Mouse (Mus musculus): Measurements from ENCODE around the gene Mrpl4.

Mrpl4 gene

DNA sequence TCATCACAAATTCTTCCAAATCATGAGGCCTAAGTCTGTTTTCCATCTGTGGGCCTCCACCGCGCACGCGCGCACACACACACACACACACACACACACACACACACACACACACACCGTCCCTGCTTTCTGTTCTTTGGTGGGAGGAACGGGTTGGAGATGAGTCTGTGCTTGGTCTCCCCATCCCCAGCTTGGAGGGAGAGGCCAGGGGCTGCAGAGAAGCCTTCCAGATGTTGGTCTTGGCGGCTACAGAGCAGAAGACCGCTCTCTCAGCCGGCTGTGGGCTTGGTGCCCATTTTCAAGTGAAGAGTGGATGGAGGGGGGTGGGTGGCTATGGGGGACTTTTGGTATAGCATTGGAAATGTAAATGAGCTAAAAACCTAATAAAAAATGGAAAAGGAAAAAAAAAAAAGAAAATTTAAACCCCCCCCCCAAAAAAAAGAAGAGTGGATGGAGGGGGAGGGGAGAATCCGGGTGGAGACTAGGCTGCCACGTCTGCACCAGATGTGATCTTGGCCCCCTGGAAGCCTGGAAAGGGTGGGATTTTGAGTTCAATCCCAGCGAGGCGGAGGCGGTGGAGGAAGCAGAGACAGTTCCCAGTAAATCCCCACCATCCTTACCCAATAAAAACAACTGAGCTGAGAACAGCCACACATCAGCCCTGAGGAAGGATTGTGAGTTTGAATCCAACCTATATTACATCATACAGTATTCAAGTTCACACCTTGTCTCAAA lies 15.4 kb upstream of the Mrpl4 start:
- CTCF ChIA-PET, result interaction anchor here (0.6 kb wide), 2 partner anchors 26 to 30 kb away, joined by 4 read pairs; no protein-coding TSS in a partner anchor

DNA sequence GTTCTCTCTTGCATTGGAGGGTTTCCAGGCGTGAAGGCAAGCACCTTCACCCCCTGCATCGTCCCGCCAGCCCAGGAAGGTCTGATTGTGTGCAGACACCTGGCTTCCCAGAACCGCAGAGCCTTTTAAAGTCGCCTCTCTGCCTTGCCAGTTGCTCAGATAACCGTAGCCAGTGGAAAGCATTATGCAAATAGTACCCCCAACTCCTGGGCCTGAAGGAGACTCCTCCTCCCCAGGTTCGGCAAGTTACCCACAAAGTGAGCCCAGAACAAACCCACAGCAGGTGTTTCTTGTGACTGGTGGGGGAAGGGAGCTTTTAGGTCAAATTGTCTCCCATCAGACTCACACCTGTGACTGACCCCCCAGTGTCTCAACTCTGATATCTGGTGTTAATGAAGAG lies 14.6 kb upstream of the Mrpl4 start:
- CTCF ChIA-PET, result no interaction called here

DNA sequence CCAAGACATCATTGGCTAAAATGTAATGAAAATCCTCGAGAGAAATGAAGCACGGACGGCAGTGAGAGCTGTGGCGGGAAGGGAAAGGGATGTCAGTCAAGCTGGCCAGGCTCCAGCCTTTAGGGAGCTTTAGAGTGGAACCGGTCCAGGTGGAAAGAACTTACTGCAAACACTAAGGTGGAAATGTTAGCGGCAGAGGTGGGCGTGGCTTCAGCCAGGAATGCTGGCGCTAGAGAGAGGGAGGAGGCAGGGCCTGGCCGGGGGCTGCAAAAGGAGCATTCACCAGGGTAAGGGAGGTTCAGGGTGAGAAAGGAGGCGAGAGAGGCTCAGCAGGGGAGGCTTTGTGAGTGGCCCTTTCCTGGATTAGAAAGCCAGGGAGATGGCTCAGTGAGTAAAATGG lies 11.7 kb upstream of the Mrpl4 start:
- CTCF ChIA-PET, result no interaction called here

DNA sequence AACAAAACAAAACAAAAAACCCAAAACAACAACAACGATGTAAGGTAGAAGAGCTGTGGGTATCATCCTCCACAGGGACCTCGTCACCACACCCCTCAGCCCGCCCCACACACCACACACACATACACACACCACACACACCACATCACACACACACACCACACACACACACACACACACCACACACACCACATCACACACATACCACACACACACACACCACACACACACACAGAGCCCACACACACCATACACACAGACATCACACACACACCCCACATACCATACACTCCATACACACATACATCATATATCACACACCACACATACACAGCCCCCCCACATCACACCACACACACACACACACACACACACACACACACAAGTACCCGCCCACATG lies 11.0 kb upstream of the Mrpl4 start:
- CTCF ChIA-PET, result no interaction called here

DNA sequence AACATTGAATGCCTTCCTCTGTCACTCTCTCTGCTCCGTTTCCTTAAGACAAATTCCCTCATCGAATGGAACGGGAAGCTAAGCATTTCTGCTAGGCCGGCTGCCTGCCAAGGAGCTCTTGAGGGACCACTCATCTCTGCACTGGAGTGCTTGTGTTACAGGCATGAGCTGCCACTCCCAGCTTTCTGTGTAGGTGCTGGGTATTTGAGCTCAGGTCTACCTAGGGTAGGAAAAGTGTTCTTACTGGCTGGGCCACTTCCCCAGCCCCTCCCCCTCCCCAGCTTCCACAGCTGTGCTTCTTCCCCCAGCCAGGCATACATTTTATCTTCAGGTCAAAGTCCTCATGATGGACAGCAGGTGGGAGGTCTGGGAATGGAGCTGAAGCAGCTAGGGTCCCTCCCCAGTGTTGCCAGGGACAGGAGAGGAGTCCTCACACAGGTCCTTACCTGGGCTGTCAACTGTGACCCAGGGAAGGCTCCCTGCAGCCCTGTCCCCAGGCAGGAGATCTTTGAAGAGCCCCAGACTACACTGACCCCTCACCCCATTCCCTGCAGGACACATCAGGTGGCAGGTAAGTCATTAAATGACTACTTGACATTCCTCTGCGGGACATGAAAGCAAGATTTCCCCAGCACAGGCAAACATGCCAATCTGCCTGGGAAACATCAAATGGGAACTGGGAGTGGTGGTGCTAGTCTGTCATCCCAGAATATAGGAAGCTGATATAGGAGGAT lies 9.2 kb upstream of the Mrpl4 start:
- CTCF ChIA-PET, result no interaction called here

DNA sequence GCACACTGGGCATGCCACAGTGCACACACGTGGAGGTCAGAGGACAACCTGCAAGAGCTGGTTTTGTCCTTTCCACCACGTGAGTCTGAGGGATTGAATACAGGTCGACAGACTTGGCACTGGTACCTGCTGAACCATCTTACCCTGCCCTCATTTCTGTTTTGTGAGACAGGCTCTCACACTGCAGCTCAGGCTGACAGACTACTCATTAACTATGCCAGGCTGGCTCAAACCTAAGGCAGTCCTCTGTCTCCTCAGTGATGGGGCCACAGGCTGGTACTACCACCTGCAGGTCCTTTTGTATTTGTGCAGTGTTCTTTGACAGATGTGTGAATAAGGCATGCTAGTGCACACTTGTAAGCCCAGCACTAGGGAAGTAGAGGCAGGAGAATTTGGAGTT lies 7.5 kb upstream of the Mrpl4 start:
- CTCF ChIA-PET, result no interaction called here

DNA sequence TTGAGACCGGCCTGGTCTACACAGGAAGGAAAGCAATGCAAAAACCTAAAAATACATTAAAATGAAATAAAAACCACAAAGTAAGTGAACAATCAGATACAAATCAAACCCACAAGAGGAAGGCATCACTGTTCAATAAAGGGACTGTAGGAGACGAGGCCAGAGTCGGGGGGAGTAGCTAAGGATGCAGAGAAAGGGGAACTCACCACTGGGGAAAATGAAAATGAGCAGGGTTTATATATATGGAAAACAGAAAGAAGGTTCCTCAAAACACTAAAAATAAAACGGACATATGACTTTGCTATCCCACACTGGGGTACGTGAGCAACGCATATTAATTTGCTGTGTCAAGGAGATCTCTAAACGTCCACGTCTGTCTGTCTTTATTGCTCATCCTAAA lies 5.5 kb upstream of the Mrpl4 start:
- CTCF ChIA-PET, result interaction anchor here (0.7 to 1.5 kb wide), 2 partner anchors 96 to 1512 kb away, joined by 4 to 5 read pairs; no protein-coding TSS in a partner anchor

DNA sequence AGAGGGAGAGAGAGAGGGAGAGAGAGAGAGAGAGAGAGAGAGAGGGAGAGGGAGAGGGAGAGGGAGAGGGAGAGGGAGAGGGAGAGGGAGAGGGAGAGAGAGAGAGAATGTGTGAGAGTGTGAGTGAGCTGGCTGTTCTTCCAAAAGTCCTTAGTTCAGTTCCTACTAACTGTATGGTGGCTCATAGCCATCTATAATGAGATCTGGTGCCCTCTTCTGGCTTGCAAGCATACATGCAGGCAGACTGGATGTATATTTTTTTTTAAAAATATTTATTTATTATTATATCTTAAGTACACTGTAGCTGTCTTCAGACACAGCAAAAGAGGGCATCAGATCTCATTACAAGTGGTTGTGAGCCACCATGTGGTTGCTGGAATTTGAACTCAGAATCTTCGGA lies 4.2 kb upstream of the Mrpl4 start:
- CTCF ChIA-PET, result interaction anchor here (0.6 to 1.5 kb wide), 3 partner anchors 14 to 862 kb away, joined by 5 to 14 read pairs (median 7); no protein-coding TSS in a partner anchor

DNA sequence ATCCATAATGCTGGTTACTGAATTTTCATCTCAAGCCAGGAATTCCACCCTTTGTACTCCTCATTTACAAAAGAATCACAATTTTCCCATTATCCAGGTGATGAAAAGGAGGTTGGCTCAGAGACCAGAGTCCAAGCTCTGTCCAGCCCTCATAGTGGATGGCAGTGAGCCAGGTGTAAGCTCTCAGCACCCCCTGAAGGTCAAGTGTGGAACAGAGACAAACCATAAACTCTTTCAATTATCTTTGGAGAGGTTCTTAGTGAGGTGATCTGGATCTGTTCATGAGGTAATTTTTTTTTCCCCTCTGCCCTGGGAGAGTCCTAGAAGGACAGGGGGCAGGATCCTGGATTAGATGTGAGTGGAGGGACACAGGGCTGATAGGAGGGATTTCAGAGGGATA lies 1.7 kb upstream of the Mrpl4 start:
- CTCF ChIA-PET, result interaction anchor here (0.7 to 0.9 kb wide), 2 partner anchors 48 to 85 kb away, joined by 3 to 4 read pairs; no protein-coding TSS in a partner anchor

DNA sequence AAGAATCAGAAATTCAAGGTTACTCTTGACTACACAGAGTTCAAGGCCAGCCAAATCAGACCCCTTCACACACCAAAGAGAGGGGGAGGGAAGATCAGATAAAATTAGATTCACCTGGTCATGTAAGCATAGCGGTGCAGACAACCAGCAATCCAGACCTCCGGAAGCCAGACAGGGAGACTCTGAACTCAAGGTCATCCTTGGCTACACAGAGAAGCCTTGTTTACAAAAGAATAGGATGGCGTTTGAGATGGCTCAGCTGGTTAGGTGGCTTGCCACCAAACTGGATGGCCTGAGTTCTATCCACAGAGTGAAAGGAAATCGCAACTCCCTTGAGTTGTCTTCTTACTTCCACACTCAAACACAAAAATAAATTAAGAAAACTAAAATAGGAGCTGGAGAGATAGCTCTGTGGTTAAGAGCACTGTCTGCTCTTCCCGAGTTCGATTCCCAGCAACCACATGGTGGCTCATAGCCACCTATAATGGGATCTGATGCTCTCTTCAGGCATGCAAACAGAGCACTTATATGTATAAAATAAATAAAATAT lies 812 bp upstream of the Mrpl4 start:
- CTCF ChIA-PET, result interaction anchor here (0.7 to 0.9 kb wide), 2 partner anchors 49 to 86 kb away, joined by 3 to 4 read pairs; no protein-coding TSS in a partner anchor

DNA sequence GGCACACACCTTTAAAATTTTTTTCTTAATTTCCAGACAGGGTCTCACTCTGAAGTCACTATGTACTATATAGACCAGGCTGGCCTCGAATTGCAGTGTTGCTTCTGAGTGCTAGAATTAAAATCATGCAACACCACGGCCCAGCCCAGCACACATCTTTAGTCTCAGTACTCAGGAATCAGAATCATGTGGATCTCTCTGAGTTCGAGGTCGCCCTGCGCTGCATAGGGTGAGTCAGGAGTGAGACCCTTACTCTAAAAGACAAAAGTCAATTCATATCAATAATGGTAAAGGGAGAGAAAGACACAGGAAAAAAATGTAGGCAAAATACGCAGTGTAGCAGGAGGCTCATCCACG lies 290 bp upstream of the Mrpl4 start:
- CTCF ChIA-PET, result no interaction called here

DNA sequence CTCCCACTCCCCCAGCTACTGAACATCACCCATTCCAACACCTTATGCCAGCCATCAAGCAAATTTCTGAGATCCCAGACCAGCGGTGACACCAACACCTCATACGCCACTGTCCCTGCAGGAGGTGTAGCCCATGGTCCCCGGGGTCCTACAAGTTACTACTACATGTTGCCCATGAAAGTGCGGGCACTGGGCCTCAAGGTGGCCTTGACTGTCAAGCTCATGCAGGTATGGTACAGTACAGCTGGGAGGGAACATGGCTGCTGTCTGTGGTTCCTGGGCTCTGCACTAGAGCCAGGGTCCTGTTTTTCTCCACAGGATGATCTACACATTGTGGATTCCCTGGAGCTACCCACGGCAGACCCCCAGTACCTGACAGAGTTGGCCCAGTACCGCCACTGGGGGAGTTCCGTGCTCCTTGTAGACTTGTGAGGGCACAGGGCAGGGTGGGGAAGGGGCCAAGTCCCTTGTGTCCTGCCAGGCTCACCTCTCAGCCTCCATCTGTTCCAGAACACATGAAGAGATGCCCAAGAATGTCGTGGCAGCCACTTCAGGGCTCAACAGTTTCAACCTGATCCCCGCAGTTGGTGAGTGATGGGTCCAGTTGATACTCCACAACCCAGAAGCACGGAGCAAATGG lies 4.9 kb downstream of the Mrpl4 start:
- CTCF ChIA-PET, result no interaction called here

DNA sequence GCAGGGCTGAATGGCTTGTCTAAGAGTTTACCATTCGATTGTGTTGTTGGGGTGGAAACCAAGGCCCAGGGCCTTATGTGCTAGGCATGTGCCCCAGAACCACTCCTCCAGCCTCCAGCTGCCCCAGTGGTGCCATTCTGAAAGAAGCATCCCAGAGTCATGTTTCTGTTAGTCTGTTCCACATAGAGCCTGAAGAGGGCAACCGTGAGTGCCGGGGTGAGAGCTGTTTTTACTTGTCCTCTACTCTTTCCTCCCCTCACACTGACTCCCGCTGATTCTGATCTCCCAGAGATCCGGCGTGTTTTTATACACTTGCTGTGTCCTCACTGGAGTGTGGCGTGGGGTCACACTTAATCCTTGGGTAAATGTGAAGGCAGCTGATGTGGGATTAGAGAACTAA lies 5.5 kb downstream of the Mrpl4 start:
- CTCF ChIA-PET, result no interaction called here

DNA sequence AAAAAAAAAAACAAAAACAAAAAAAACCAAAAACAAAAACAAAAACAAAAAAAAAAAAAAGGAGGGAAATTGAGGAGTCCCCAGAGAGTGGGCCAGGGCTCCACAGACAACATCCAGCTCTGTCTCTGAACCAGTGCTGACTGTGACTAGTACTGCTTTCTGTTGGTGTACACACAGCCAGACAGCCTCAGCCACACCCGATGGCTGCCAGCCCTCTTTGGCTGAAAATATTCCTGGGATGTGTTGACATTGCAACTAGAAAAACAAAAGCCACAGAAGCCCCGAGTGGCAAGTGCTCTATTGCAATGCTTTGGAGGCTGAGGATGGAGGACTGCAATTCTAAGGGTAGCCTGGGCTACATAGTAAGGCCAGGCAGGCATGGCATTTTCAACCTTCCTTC lies 7.8 kb downstream of the Mrpl4 start:
- CTCF ChIA-PET, result interaction anchor here (0.6 kb wide), 1 partner anchor 14 kb away, joined by 10 read pairs; no protein-coding TSS in a partner anchor

DNA sequence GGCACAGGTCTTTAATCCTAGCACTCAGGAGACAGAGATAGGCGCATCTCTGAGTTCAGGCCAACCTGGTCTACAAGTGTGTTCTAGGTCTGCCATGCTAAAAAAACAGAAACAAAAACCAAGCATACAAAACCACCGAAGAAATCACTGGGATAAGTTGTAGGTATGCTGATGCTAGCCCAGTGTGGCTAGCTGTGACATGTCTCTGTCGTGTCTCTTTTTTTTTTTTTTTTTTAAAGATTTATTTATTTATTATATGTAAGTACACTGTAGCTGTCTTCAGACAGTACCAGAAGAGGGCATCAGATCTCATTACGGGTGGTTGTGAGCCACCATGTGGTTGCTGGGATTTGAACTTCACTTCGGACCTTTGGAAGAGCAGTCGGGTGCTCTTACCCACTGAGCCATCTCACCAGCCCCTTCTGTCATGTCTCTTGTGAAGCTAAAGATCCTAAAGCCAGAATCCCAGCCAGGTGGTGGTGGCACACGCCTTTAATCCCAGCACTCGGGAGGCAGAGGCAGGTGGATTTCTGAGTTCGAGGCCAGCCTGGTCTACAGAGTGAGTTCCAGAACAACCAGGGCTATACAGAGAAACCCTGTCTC lies 8.5 kb downstream of the Mrpl4 start:
- CTCF ChIA-PET, result interaction anchor here (0.6 to 0.7 kb wide), 2 partner anchors 15 to 56 kb away, joined by 6 to 10 read pairs; partner anchors contain the start of gene Zglp1

DNA sequence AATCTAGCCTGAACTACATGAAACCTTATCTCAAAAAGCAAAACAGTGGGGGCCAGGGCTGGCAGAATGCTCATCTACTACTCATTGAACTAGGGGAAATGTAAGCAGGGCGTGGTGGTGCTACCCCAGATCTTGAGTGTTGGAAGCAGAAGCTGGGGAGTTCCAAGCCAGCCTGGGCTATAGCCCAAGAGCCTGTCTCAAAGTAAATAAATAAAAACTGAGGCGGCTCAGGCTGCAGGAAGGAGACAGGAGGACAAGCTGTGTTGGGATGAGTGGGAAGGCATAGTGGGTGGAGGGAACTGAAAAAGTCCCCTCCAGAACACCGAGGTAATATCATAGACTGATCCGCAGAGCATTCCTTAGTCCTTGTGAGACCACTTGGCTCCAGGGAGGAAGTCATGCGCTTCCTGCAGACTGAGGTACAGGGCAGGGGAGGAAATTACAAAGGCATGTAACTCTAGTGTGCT lies 9.3 kb downstream of the Mrpl4 start:
- CTCF ChIA-PET, result no interaction called here

DNA sequence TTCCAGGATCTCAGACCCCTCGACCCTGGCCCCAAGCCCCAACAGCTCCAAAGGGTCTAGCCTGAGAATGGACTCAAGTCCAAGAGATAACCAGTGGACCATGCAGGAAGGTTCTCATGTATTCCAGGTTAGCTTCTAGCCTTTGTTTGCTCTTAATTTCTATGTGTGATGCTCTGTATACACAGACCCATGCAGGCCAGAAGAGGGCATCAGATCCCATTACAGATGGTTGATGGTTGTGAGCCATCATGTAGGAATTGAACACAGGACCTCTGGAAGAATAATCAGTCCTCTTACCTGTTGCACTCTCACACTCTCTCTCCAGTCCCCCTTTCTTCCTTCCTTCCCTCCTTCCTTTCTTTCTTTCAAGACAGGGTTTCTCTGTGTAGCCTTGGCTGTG lies 9.8 kb downstream of the Mrpl4 start:
- CTCF ChIA-PET, result interaction anchor here (0.6 to 0.7 kb wide), 2 partner anchors 14 to 402 kb away, joined by 3 to 14 read pairs; no protein-coding TSS in a partner anchor

DNA sequence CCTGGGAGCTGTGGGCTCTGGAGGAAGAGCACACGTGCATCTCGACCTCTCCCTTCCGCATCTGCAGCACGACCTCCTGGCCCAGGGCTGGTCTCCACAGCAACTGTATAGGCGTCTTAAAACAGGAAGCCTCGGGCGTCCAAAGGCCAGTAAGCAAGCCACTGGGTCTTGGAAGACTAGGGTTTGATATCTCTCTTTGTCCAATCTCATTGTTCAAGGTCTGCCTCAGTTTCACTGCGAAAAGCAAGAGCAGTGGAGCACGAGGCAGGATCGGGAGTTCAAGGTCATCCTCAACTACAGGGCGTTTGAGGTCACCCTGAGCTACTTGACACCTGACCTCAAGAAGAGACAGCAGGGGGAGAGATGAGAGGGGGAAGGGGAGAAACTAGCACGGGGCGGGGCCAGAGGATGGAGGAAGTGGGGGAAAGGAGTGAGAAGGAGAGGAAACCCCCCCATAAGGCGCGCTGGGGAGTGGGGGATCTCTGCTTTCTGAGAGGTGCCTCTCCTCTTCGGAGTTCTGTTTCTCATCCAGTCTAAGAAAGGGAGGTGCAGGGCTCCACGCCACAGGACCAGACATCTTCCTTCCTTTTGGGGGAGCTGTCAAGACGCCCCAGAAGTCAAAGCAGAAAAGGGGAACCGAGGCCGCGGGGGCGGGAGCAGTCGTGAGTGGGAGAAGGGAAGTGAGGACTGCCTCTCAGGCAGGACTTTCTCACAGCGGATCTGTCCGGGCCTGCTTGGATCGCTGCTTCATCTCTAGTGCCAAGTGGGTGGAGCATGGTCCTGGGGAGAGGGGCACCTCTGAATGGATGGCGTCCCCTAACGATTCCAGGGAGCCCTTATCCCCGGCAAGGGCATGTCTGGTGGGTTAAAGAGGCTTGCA lies 12.4 kb downstream of the Mrpl4 start:
- CTCF ChIA-PET, result interaction anchor here (0.6 kb wide), 3 partner anchors 16 to 826 kb away, joined by 4 to 18 read pairs (median 6); no protein-coding TSS in a partner anchor

DNA sequence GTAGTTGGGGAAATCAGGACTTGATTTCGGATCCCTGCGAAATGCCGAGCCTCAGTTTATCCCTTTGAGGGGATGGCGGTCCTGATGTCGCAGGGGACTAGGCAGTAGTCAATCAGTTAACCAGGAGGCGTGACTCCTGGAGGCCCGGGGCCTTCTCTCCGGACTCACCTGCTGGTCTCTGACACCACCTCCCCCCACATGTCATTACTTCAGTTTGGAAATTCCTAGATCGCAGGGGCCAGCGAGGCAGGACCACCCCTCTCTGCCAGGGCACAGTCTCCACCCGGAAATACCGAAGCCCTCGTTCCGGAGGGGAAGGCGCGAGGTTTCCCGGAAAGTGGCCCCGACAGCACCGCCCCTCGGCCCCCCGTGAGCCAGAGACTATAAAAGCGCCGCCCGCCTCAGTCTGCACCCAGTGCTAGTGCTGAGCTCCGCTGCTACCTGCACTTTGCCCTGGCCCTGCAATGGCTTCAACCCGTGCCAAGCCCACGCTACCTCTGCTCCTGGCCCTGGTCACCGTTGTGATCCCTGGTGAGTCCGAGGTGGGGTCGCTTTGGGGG lies 13.1 kb downstream of the Mrpl4 start, which contains the start of gene Icam1:
Gene Icam1 (plus strand): TSS at position 415 of the 560 bp plus-strand sequence.
- CTCF ChIA-PET, result interaction anchor here (0.6 kb wide), 1 partner anchor 16 kb away, joined by 4 read pairs; no protein-coding TSS in a partner anchor

Measured in spleen, embryonic (tissue).